ENCODE assay signal across 25 mouse cellular contexts in the genomic region with DNA sequence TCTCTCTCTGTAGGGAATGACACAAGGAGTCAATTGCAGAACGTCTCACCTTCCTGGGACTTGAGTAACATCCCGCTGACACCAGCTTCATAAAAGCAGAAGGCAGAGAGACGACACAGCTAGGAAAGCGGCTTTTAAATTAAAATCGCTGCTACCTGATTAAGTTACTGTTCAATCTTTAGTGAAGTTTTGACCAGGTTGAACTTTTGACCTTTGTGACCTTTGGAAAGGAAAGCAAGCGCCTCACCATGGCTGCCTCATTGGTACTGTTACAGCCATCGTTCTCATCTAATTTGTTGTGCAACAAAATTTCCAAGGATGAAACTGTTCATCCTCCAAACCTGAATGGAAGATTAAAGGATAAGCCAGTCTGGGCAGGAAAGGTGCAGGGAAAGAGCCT.
DNase-seq lines count a peak whose midpoint lies in the region; ATAC-seq and TF ChIP-seq lines count a peak whose summit lies in the region.
"Had no signal": no experiment of that assay in that cellular context is flagged by ENCODE, and none has a peak within 500 bp of the region (broad histone marks: within the 10 kb centered on the region; RNA-seq: fewer than 3 reads in every experiment).

No protein-coding gene starts in this region.

- peak; percentile 54 for DNase-seq in kidney, adult 2 months
- no peak for DNase-seq in kidney, postnatal 4 days
- DNase-seq in kidney, adult 9 months, result peak; percentile 60
- DNase-seq in kidney, adult 18-20 months, result no peak
- DNase-seq in liver, adult 2 months (ENCODE audit: extremely low read depth, low read depth, low spot score), result peak; percentile 66
- peak; percentile 12 for DNase-seq in yolk sac, embryonic 10.5 days (ENCODE audit: low spot score)
- no peak for DNase-seq in gastrocnemius, postnatal 36 days
- DNase-seq: adrenal gland, adult 8-10 months; adrenal gland, postnatal 14 days; adrenal gland, postnatal 36 days; B cell, adult 2 months; cerebellum, adult 11-12 months; cerebellum, adult 2 months; cerebellum, adult 9-10 months; cerebellum, postnatal 10 days; cerebellum, postnatal 25 days had no signal

- peaks cover 4% of the 10 kb centered on the region; the same call in 1 of the 2 replicates for H3K9me3 ChIP-seq in liver, embryonic 12.5 days (replicated peaks)
- H3K9me3 ChIP-seq: forebrain, embryonic 13.5 days had no signal

- no peak for ATAC-seq in liver, embryonic 12.5 days
- ATAC-seq: activated CD4-positive, CD25-positive, alpha-beta regulatory T cell, adult 4 months; CD4-positive, CD25-positive, alpha-beta regulatory T cell, adult 4 months; forebrain, embryonic 13.5 days had no signal

- no peak overlapping the region for H3K4me3 ChIP-seq in kidney, adult 2 months (ENCODE audit: insufficient read depth, low read depth, low read length)
- H3K4me3 ChIP-seq in liver, adult 2 months (ENCODE audit: insufficient read depth, low read depth, low read length), result no peak overlapping the region
- H3K4me3 ChIP-seq in liver, embryonic 12.5 days, result no peak overlapping the region
- H3K4me3 ChIP-seq: embryonic facial prominence, embryonic 10.5 days; embryonic facial prominence, embryonic 12.5 days; forebrain, embryonic 13.5 days had no signal

- no peaks in the 10 kb centered on the region for H3K79me2 ChIP-seq in liver, adult 2 months (ENCODE audit: control insufficient read depth, insufficient read depth, low read length)

- no peak for TF ChIP-seq CTCF in kidney, adult 2 months (conservative IDR thresholded peaks at IDR 0.05; ENCODE audit: insufficient read depth, insufficient read length, low read depth, low read length)
- TF ChIP-seq CTCF in liver, adult 2 months (IDR thresholded peaks at IDR 0.05; ENCODE audit: low read depth, low read length), result no peak

- H3K27me3 ChIP-seq in kidney, adult 2 months (replicated peaks; ENCODE audit: control insufficient read depth, insufficient read depth, low read length), result no peaks in the 10 kb centered on the region
- no peaks in the 10 kb centered on the region for H3K27me3 ChIP-seq in liver, adult 2 months (ENCODE audit: control insufficient read depth, insufficient read depth, low read length)
- H3K27me3 ChIP-seq in liver, embryonic 12.5 days (replicated peaks), result no peaks in the 10 kb centered on the region
- H3K27me3 ChIP-seq: CH12.LX; embryonic facial prominence, embryonic 12.5 days; forebrain, embryonic 13.5 days; Patski had no signal

- H3K9ac ChIP-seq in liver, adult 2 months (ENCODE audit: low read depth, low read length), result no peak overlapping the region
- H3K9ac ChIP-seq in liver, embryonic 12.5 days, result no peak overlapping the region
- H3K9ac ChIP-seq: embryonic facial prominence, embryonic 12.5 days; forebrain, embryonic 13.5 days had no signal

- no peak for TF ChIP-seq POLR2A in kidney, adult 2 months (IDR thresholded peaks at IDR 0.05; ENCODE audit: low read depth, low read length)
- no peak for TF ChIP-seq POLR2A in liver, adult 2 months (IDR thresholded peaks at IDR 0.05; ENCODE audit: extremely low read depth, insufficient read depth, low read length)

- WGBS in kidney, adult 2 months, result 60% methylated on average over 7 of the region's 7 CpGs
- WGBS in liver, adult 2 months, result 32% methylated on average over 7 of the region's 7 CpGs
- 62% methylated on average over 7 of the region's 7 CpGs for WGBS in liver, embryonic 12.5 days (ENCODE audit: insufficient replicate concordance)

- intact Hi-C loops in gastrocnemius, postnatal 36 days (cut with DNase I), result no loop called here

- no peak overlapping the region for H3K27ac ChIP-seq in kidney, adult 2 months (ENCODE audit: insufficient read depth, low read depth, low read length)
- no peak overlapping the region for H3K27ac ChIP-seq in liver, adult 2 months (replicated peaks; ENCODE audit: insufficient read depth, low read depth, low read length)
- no peak overlapping the region for H3K27ac ChIP-seq in liver, embryonic 12.5 days
- H3K27ac ChIP-seq: embryonic facial prominence, embryonic 10.5 days; embryonic facial prominence, embryonic 12.5 days; forebrain, embryonic 13.5 days had no signal

- no peak overlapping the region for H3K4me2 ChIP-seq in liver, embryonic 12.5 days
- H3K4me2 ChIP-seq: embryonic facial prominence, embryonic 12.5 days; forebrain, embryonic 13.5 days had no signal

- 0 out of 2 replicates have a peak, but pooled peaks cover 2% of the 10 kb centered on the region for H3K4me1 ChIP-seq in kidney, adult 2 months (ENCODE audit: control insufficient read depth, insufficient read depth, low read length)
- H3K4me1 ChIP-seq in liver, adult 2 months (ENCODE audit: control insufficient read depth, insufficient read depth, low read length), result peaks cover 2% of the 10 kb centered on the region; the same call in 1 of the 2 replicates
- H3K4me1 ChIP-seq in liver, embryonic 12.5 days, result no peaks in the 10 kb centered on the region
- H3K4me1 ChIP-seq: embryonic facial prominence, embryonic 12.5 days had no signal

- no peaks in the 10 kb centered on the region for H3K36me3 ChIP-seq in kidney, adult 2 months (ENCODE audit: control insufficient read depth, insufficient read depth, low read length)
- no peaks in the 10 kb centered on the region for H3K36me3 ChIP-seq in liver, adult 2 months (ENCODE audit: control insufficient read depth, insufficient read depth, low read length)
- H3K36me3 ChIP-seq in liver, embryonic 12.5 days, result no peaks in the 10 kb centered on the region
- H3K36me3 ChIP-seq: embryonic facial prominence, embryonic 12.5 days; G1E had no signal

Comparison
In these comparisons a context has a peak if more than half of its experiments do, and no peak if none do; other contexts are left out.
1. DNase-seq: peak in kidney, adult 2 months (single experiment), kidney, adult 9 months (single experiment), liver, adult 2 months (single experiment) and yolk sac, embryonic 10.5 days (single experiment); none in kidney, postnatal 4 days (0 of 2), kidney, adult 18-20 months (single experiment) and gastrocnemius, postnatal 36 days (0 of 2).